Mouse (Mus musculus): ENCODE results near the gene Serpina3f. TPM values are rescaled to one million over a fixed set of nuclear protein-coding genes. Genes with fewer than 3 reads are reported as not detected.

Gene Serpina3f
- polyA plus RNA-seq, 2 experiments = 0.05 TPM; not detected in 1

GRCm38 (mm10) chr12:104247553-104248002 is 33.2 kb downstream of the Serpina3f start:
- Histone ChIP-seq H3K4me2 (replicated peaks; ENCODE audit: low read depth, low read length, severe bottlenecking) (no peak overlapping the region), H3K4me3 (replicated peaks; ENCODE audit: low read length) (no peak overlapping the region), H3K9me3 (ENCODE audit: control insufficient read depth, low read length) (no peaks in the 10 kb centered on the region), H3K27me3 (ENCODE audit: control insufficient read depth, insufficient read depth, low read length) (no peaks in the 10 kb centered on the region), H3K36me3 (ENCODE audit: control insufficient read depth, insufficient read depth, low read length) (no peaks in the 10 kb centered on the region), H3K9ac (ENCODE audit: low read depth, low read length, severe bottlenecking) (no peak overlapping the region), H3K4me1 (ENCODE audit: control insufficient read depth, insufficient read depth, low read length) (no peaks in the 10 kb centered on the region), H3K27ac (replicated peaks; ENCODE audit: low read depth, low read length) (no peak overlapping the region)
- TF ChIP-seq POLR2A (IDR thresholded peaks at IDR 0.05; ENCODE audit: borderline replicate concordance, extremely low read depth, insufficient read depth, insufficient read length) = no peak
- ATAC-seq (ENCODE audit: low FRiP score, low read depth) (no peak), DNase-seq (ENCODE audit: low spot score) (peak; percentile 11)

DNA sequence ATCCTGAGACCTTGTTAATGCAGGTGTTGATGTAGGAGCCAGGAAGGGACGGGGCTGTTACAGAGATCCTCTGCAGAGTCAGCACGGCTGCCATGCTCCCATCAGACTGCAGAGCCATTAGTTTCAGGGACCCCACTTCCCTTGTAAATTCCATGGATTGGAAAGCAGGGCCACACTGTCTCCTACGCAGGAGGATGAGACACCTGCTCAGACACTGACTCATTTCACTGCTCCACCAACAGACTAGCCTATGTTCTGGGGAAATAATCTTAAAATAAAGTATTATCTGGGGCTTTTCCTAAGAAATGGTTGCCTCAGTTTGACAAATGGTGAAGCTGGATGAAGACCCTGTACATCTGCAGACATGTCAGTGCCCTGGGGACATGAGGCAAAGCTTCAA is 33.9 kb downstream of the Serpina3f start:
- 64% methylated on average over 3 of the region's 3 CpGs for WGBS
- ATAC-seq (ENCODE audit: low FRiP score, low read depth) = no peak
- no peak overlapping the region for H3K27ac ChIP-seq (replicated peaks; ENCODE audit: low read depth, low read length)
- no peak overlapping the region for H3K9ac ChIP-seq (ENCODE audit: low read depth, low read length, severe bottlenecking)
- H3K27me3 ChIP-seq (ENCODE audit: control insufficient read depth, insufficient read depth, low read length) = no peaks in the 10 kb centered on the region
- DNase-seq (ENCODE audit: low spot score) = no peak
- TF ChIP-seq POLR2A (IDR thresholded peaks at IDR 0.05; ENCODE audit: borderline replicate concordance, extremely low read depth, insufficient read depth, insufficient read length) = no peak
- no peaks in the 10 kb centered on the region for H3K4me1 ChIP-seq (ENCODE audit: control insufficient read depth, insufficient read depth, low read length)
- no peaks in the 10 kb centered on the region for H3K9me3 ChIP-seq (ENCODE audit: control insufficient read depth, low read length)
- no peak overlapping the region for H3K4me3 ChIP-seq (replicated peaks; ENCODE audit: low read length)
- no peaks in the 10 kb centered on the region for H3K36me3 ChIP-seq (ENCODE audit: control insufficient read depth, insufficient read depth, low read length)
- H3K4me2 ChIP-seq (replicated peaks; ENCODE audit: low read depth, low read length, severe bottlenecking) = no peak overlapping the region

GRCm38 (mm10) chr12:104261041-104261440 is 46.7 kb downstream of the Serpina3f start:
- no peaks in the 10 kb centered on the region for H3K36me3 ChIP-seq (ENCODE audit: control insufficient read depth, insufficient read depth, low read length)
- no peak overlapping the region for H3K4me3 ChIP-seq (replicated peaks; ENCODE audit: low read length)
- H3K9me3 ChIP-seq (ENCODE audit: control insufficient read depth, low read length) = no peaks in the 10 kb centered on the region
- ATAC-seq (ENCODE audit: low FRiP score, low read depth) = no peak
- H3K4me1 ChIP-seq (ENCODE audit: control insufficient read depth, insufficient read depth, low read length) = no peaks in the 10 kb centered on the region
- no peak overlapping the region for H3K4me2 ChIP-seq (replicated peaks; ENCODE audit: low read depth, low read length, severe bottlenecking)
- no peak overlapping the region for H3K27ac ChIP-seq (replicated peaks; ENCODE audit: low read depth, low read length)
- H3K27me3 ChIP-seq (ENCODE audit: control insufficient read depth, insufficient read depth, low read length) = no peaks in the 10 kb centered on the region
- DNase-seq (ENCODE audit: low spot score) = no peak
- no peak for TF ChIP-seq POLR2A (IDR thresholded peaks at IDR 0.05; ENCODE audit: borderline replicate concordance, extremely low read depth, insufficient read depth, insufficient read length)
- H3K9ac ChIP-seq (ENCODE audit: low read depth, low read length, severe bottlenecking) = no peak overlapping the region
- WGBS = 17% methylated on average over 3 of the region's 3 CpGs

DNA sequence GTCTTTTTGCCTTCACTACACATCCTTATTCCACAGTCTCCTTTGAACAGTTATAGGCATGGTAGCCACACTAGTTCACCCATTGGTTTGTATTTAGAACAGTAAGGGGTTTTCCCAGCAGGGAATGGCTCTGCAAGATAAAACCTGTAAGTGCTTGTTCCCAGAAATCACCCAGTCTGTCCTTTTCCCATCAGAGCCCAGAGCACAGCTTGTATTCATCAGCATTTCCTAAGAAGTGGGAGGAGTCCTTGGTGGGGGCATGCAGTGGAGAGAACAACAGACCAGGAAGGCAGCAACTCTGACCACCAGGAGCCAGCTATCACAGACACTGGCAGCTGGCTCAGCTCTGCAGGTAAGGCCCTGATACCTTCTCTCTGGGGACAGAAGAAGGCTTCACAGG is 48.5 kb downstream of the Serpina3f start, which contains the start of gene Serpina3i:
Gene Serpina3i, plus strand, starts transcription at position 260 of the 400 bp plus-strand sequence.
- H3K4me1 ChIP-seq (ENCODE audit: control insufficient read depth, insufficient read depth, low read length) = no peaks in the 10 kb centered on the region
- ATAC-seq (ENCODE audit: low FRiP score, low read depth) = no peak

DNA sequence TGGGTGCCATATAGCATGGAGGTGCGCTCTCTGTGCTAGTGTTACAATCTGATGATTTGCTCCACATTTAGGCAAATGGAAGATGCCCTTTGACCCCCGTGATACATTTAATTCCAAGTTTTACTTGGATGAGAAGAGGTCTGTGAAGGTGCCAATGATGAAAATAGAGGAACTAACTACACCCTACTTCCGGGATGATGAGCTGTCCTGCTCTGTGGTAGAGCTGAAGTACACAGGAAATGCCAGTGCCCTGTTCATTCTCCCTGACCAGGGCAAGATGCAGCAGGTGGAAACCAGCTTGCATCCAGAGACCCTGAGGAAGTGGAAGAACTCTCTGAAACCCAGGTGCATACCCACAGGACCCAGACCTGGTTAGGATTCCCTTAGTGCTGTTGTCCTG is 52.0 kb downstream of the Serpina3f start:
- no peaks in the 10 kb centered on the region for H3K27me3 ChIP-seq (ENCODE audit: control insufficient read depth, insufficient read depth, low read length)
- 80% methylated on average over 3 of the region's 3 CpGs for WGBS
- no peak for TF ChIP-seq POLR2A (IDR thresholded peaks at IDR 0.05; ENCODE audit: borderline replicate concordance, extremely low read depth, insufficient read depth, insufficient read length)

More for the DNA sequence above, 48.5 kb downstream of the Serpina3f start, which contains the start of gene Serpina3i:
- Histone ChIP-seq H3K27ac (replicated peaks; ENCODE audit: low read depth, low read length) (no peak within 1 kb of the TSS), H3K9ac (ENCODE audit: low read depth, low read length, severe bottlenecking) (no peak within 1 kb of the TSS), H3K9me3 (ENCODE audit: control insufficient read depth, low read length) (no peaks in the 10 kb centered on the region), H3K27me3 (ENCODE audit: control insufficient read depth, insufficient read depth, low read length) (no peaks in the 10 kb centered on the region), H3K36me3 (ENCODE audit: control insufficient read depth, insufficient read depth, low read length) (no peaks in the 10 kb centered on the region), H3K4me2 (replicated peaks; ENCODE audit: low read depth, low read length, severe bottlenecking) (no peak within 1 kb of the TSS), H3K4me3 (replicated peaks; ENCODE audit: low read length) (no peak within 1 kb of the TSS)
- DNase-seq (ENCODE audit: low spot score) = no peak
- TF ChIP-seq POLR2A (IDR thresholded peaks at IDR 0.05; ENCODE audit: borderline replicate concordance, extremely low read depth, insufficient read depth, insufficient read length) = no peak

More for the DNA sequence above, 52.0 kb downstream of the Serpina3f start:
- no peaks in the 10 kb centered on the region for H3K4me1 ChIP-seq (ENCODE audit: control insufficient read depth, insufficient read depth, low read length)
- H3K36me3 ChIP-seq (ENCODE audit: control insufficient read depth, insufficient read depth, low read length) = no peaks in the 10 kb centered on the region
- H3K4me2 ChIP-seq (replicated peaks; ENCODE audit: low read depth, low read length, severe bottlenecking) = no peak overlapping the region
- no peak overlapping the region for H3K9ac ChIP-seq (ENCODE audit: low read depth, low read length, severe bottlenecking)
- no peaks in the 10 kb centered on the region for H3K9me3 ChIP-seq (ENCODE audit: control insufficient read depth, low read length)
- ATAC-seq (ENCODE audit: low FRiP score, low read depth) = no peak
- no peak overlapping the region for H3K4me3 ChIP-seq (replicated peaks; ENCODE audit: low read length)
- H3K27ac ChIP-seq (replicated peaks; ENCODE audit: low read depth, low read length) = no peak overlapping the region
- DNase-seq (ENCODE audit: low spot score) = no peak

Other genes starting within 250 kb of the Serpina3f start
- not detected in 2 replicates for gene Serpina11, start 224.6 kb upstream of the Serpina3f start, polyA plus RNA-seq (2012; rRNA removed)
- gene Serpina11, start 224.6 kb upstream of the Serpina3f start, polyA plus RNA-seq (2014; fragmentation: Nextera tagmentation; extraction: Ambion mirVana) = not detected in 2 replicates
- 0.16 and 0.22 TPM in 2 replicates for gene Serpina9, start 200.8 kb upstream of the Serpina3f start, polyA plus RNA-seq (2012; rRNA removed)
- 0.10 TPM in 1 of 2 replicates, not detected in the other for gene Serpina9, start 200.8 kb upstream of the Serpina3f start, polyA plus RNA-seq (2014; fragmentation: Nextera tagmentation; extraction: Ambion mirVana)
- 0.03 TPM in 1 of 2 replicates, not detected in the other for gene Serpina12, start 170.1 kb upstream of the Serpina3f start, polyA plus RNA-seq (2012; rRNA removed)
- gene Serpina12, start 170.1 kb upstream of the Serpina3f start, polyA plus RNA-seq (2014; fragmentation: Nextera tagmentation; extraction: Ambion mirVana) = 0.06 TPM in 1 of 2 replicates, not detected in the other
- gene Serpina5, start 113.4 kb upstream of the Serpina3f start, polyA plus RNA-seq (2012; rRNA removed) = 0.05 TPM in 1 of 2 replicates, not detected in the other
- not detected in 2 replicates for gene Serpina5, start 113.4 kb upstream of the Serpina3f start, polyA plus RNA-seq (2014; fragmentation: Nextera tagmentation; extraction: Ambion mirVana)
- gene Serpina3a, start 101.8 kb upstream of the Serpina3f start, polyA plus RNA-seq (2012; rRNA removed) = not detected in 2 replicates
- gene Serpina3a, start 101.8 kb upstream of the Serpina3f start, polyA plus RNA-seq (2014; fragmentation: Nextera tagmentation; extraction: Ambion mirVana) = not detected in 2 replicates
- gene Serpina3b, start 86.5 kb upstream of the Serpina3f start, polyA plus RNA-seq (2012; rRNA removed) = 0.06 TPM in 1 of 2 replicates, not detected in the other
- gene Serpina3b, start 86.5 kb upstream of the Serpina3f start, polyA plus RNA-seq (2014; fragmentation: Nextera tagmentation; extraction: Ambion mirVana) = 0.45 TPM in 1 of 2 replicates, not detected in the other
- gene Serpina3c, start 60.7 kb upstream of the Serpina3f start, polyA plus RNA-seq (2012; rRNA removed) = 0.09 TPM in 1 of 2 replicates, not detected in the other
- gene Serpina3c, start 60.7 kb upstream of the Serpina3f start, polyA plus RNA-seq (2014; fragmentation: Nextera tagmentation; extraction: Ambion mirVana) = not detected in 2 replicates
- gene Serpina3g, start 21.7 kb downstream of the Serpina3f start, polyA plus RNA-seq (2012; rRNA removed) = 0.82 and 1.1 TPM in 2 replicates
- 0.87 and 1.1 TPM in 2 replicates for gene Serpina3g, start 21.7 kb downstream of the Serpina3f start, polyA plus RNA-seq (2014; fragmentation: Nextera tagmentation; extraction: Ambion mirVana)
- 0.27 and 0.55 TPM in 2 replicates for gene Serpina3i, start 48.6 kb downstream of the Serpina3f start, polyA plus RNA-seq (2012; rRNA removed)
- gene Serpina3i, start 48.6 kb downstream of the Serpina3f start, polyA plus RNA-seq (2014; fragmentation: Nextera tagmentation; extraction: Ambion mirVana) = 0.69 and 1.4 TPM in 2 replicates
- gene Serpina3j, start 100.0 kb downstream of the Serpina3f start, polyA plus RNA-seq (2012; rRNA removed) = 0.22 and 0.36 TPM in 2 replicates
- gene Serpina3j, start 100.0 kb downstream of the Serpina3f start, polyA plus RNA-seq (2014; fragmentation: Nextera tagmentation; extraction: Ambion mirVana) = 0.32 and 0.72 TPM in 2 replicates
- not detected in 2 replicates for gene Serpina3k, start 123.9 kb downstream of the Serpina3f start, polyA plus RNA-seq (2012; rRNA removed)
- not detected in 2 replicates for gene Serpina3k, start 123.9 kb downstream of the Serpina3f start, polyA plus RNA-seq (2014; fragmentation: Nextera tagmentation; extraction: Ambion mirVana)
- gene Serpina3m, start 123.9 kb downstream of the Serpina3f start, polyA plus RNA-seq (2012; rRNA removed) = not detected in 2 replicates
- not detected in 2 replicates for gene Serpina3m, start 123.9 kb downstream of the Serpina3f start, polyA plus RNA-seq (2014; fragmentation: Nextera tagmentation; extraction: Ambion mirVana)
- 7.4 and 9.1 TPM in 2 replicates for gene Serpina3n, start 192.2 kb downstream of the Serpina3f start, polyA plus RNA-seq (2012; rRNA removed)
- 0.70 and 0.87 TPM in 2 replicates for gene Serpina3n, start 192.2 kb downstream of the Serpina3f start, polyA plus RNA-seq (2014; fragmentation: Nextera tagmentation; extraction: Ambion mirVana)